Mouse (Mus musculus) thymus, postnatal 10 days (tissue): ENCODE results near the gene Cryaa.
"Not testable (repeated sequence)": the region's sequence is repeated elsewhere in the genome, so short reads cannot be mapped to it uniquely, and the experiment has no call there.

ENCODE experiments used
- DNase-seq, 2 experiments: peaks; one replicate each; pipeline ENCODE4 v3.0.0; 2021; ENCODE audit warnings: low spot score in 2 of 2

The Cryaa gene

GRCm38 (mm10) chr17:31658468-31659185, 19.0 kb upstream of the Cryaa start, which contains the start of gene U2af1:
U2af1 (minus strand) TSS chr17:31658892.
- peak; percentile 94 to 98 for DNase-seq

GRCm38 (mm10) chr17:31660661-31661250, 16.9 kb upstream of the Cryaa start:
- no peak for DNase-seq

GRCm38 (mm10) chr17:31662855-31663254, 14.8 kb upstream of the Cryaa start:
- no peak for DNase-seq

GRCm38 (mm10) chr17:31664760-31665159, 12.8 kb upstream of the Cryaa start:
- peak; percentile 74 to 85 for DNase-seq

- DNase-seq, result no peak
Observed at GRCm38 (mm10) chr17:31668306-31668705, 9.3 kb upstream of the Cryaa start.

- no peak for DNase-seq
Observed at GRCm38 (mm10) chr17:31670163-31670562, 7.4 kb upstream of the Cryaa start.

GRCm38 (mm10) chr17:31671698-31672097, 5.9 kb upstream of the Cryaa start:
- DNase-seq, result no peak

GRCm38 (mm10) chr17:31672279-31672678, 5.3 kb upstream of the Cryaa start:
- DNase-seq, result no peak

GRCm38 (mm10) chr17:31674426-31674825, 3.2 kb upstream of the Cryaa start:
- DNase-seq, result no peak

GRCm38 (mm10) chr17:31680450-31680849, 2.8 kb downstream of the Cryaa start:
- DNase-seq, result no peak

GRCm38 (mm10) chr17:31685514-31686224, 8.1 kb downstream of the Cryaa start:
- peak; percentile 57 to 86 for DNase-seq

GRCm38 (mm10) chr17:31686225-31686564, 8.6 kb downstream of the Cryaa start:
- no peak for DNase-seq

GRCm38 (mm10) chr17:31688112-31688511, 10.5 kb downstream of the Cryaa start:
- no peak for DNase-seq

GRCm38 (mm10) chr17:31689606-31690005, 12.0 kb downstream of the Cryaa start:
- DNase-seq, result no peak

- DNase-seq, result no peak
Observed at GRCm38 (mm10) chr17:31692918-31693317, 15.3 kb downstream of the Cryaa start.

GRCm38 (mm10) chr17:31693330-31694022, 15.9 kb downstream of the Cryaa start:
- peak; percentile 54 to 82 for DNase-seq

- DNase-seq, result no peak
Observed at GRCm38 (mm10) chr17:31694023-31694376, 16.4 kb downstream of the Cryaa start.

GRCm38 (mm10) chr17:31694949-31695348, 17.3 kb downstream of the Cryaa start:
- DNase-seq, result no peak

GRCm38 (mm10) chr17:31695356-31695755, 17.7 kb downstream of the Cryaa start:
- not testable (repeated sequence) for DNase-seq

GRCm38 (mm10) chr17:31698347-31698746, 20.7 kb downstream of the Cryaa start:
- DNase-seq, result no peak

GRCm38 (mm10) chr17:31703276-31703980, 25.8 kb downstream of the Cryaa start:
- DNase-seq, result no peak
